Mouse (Mus musculus) stomach, postnatal 0 days (tissue): ENCODE measurements at regions not wholly inside any gene's neighbourhood (a gene's known extent, or its start where the extent isn't known, plus 50 kb on each side); places are given as distances from the start of the nearest gene placed in this dataset.

Experiments used
- CTCF ChIP-seq: IDR thresholded peaks from 2 replicates; pipeline ENCODE4 v1.5.1; 2016; ENCODE audit warnings: antibody characterized with exemption, low read depth, mild to moderate bottlenecking, moderate library complexity
- EP300 ChIP-seq: optimal IDR thresholded peaks from 2 replicates; pipeline ENCODE3; 2016; ENCODE audit warnings: antibody characterized with exemption

DNA sequence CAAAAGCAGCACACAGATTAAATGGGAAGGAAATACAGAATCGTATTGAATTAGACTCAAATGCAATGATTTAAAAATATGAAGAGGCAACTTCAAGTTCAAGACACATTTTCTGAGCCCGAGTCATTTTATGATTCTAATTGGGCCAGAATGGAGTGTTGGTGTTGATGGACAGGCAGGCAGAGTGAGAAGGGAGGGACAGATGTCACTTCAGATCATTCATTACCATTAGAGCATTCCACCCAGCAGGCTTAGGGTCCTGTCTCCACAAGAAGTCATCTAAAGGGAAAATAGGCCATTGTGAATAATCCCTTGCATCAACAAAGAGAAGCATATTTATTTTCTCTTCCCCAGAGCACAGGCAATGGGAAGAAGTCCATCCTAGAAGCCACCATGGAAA lies 365.6 kb downstream of the Tox3 start:
- no peak for TF ChIP-seq CTCF
- TF ChIP-seq EP300 = no peak
